Mouse (Mus musculus) cerebellum, postnatal 25 days (tissue): ENCODE data around the gene Tgm1.
A peak's percentile ranks its signal among the peaks of the same experiment; 100 is the strongest.

Source experiments
- DNase-seq, 2 experiments: peaks; one replicate each; pipeline ENCODE4 v3.0.0; 2021; ENCODE audit warnings: mixed read lengths in 2 of 2

The Tgm1 gene

DNA sequence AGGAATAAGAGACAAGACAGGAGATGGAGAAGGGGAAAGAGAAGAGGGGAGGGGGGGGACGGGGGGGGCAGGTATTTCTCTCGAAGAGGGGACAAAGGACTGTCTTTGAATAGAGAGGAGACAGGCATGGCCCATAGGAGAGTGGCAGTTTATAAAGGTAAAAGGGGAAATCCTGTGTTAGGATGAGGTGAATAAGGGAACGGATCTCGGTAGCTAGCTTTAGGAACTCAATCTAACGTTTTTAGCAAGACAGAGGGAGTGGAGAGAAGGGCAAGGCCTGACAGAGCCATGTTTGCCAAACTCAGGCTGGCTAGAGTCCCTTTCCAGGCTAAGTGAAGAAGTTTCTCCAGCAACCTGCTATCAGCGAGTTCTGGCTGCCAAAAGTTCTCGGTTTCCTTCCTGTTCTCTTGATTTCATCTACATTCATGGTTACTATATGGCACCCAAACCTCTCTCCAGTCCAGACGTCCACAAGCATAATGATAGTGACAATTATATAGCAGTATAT lies 8.8 kb upstream of the Tgm1 start:
- no peak for DNase-seq

DNA sequence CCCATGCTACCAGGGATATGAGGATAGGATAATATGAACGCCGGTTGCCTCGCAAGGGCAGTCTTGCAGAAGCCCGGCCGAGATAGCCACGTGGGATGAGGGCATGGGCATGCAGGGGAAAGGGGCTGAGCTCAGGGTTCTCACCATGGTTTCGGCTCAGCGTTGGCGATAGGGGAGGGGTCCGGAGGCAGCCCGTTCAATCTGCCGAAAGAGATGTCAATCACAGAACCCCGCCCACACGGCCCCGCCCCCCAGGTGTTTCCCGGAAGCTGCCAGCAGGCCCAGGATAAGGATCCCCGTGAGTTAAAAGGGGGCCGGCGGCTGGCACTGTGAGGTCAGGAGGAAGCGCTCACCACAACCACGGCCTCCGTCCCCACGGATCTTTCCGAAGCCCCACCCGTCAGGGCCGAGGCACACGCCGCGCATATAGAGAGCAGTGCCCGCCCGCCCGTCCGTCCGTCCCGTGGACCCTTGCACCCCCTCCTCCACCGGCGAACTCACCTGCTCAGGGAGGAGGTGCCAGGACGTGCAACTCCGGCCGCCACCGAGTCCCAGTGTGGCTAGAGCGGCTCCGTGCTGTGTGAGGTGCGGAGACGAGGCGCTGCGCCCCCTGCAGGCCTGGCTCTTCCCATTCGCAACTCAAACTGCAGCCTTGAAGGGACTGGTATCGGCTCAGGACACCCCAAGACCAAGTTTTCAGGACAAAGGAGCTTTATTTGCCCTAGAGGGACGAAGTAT lies 8.1 kb upstream of the Tgm1 start, which contains the start of gene Rabggta:
Rabggta (minus strand) TSS at position 564 of the 738 bp plus-strand sequence.
- DNase-seq = peak; percentile 96 to 97

DNA sequence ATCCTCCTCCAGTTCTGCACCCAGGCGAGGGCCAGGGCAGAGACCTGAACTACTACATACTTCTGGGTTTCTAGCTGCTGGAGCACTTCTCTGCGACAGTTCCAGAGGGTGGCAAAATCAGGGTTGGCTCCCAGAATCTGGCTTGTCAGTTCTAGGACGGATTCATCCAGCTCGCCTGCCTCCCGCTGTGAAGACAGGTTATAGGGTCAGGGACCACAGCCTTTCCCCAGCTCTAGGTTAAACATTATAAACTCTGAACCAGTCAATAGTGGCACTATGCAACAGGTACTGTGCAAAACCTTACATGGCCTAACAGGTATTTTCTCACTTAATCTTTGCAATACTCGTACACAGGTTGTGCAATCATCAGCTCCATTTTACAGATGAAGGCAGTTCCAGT lies 7.3 kb upstream of the Tgm1 start:
- peak in 1 of 2 experiments; percentile 19 for DNase-seq

DNA sequence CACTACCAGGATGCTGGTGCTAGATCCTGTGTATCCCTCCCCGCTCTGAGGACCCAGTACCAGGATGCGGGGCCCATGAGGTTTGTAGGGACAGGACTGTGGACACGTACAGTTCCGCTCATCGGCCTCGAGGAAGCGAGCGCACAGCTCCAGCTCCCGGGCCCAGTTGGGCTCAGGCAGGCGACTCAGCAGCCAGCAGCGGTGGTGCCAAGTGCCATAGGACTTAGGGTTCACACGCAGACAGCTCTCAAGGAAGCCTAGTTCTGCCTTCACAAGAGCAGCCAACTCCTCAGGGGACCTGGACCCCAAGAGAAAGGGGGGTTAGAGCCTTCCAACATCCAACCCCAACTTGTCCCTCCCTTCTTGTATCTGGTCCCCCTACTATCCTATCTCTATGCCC lies 6.9 kb upstream of the Tgm1 start:
- DNase-seq = no peak

DNA sequence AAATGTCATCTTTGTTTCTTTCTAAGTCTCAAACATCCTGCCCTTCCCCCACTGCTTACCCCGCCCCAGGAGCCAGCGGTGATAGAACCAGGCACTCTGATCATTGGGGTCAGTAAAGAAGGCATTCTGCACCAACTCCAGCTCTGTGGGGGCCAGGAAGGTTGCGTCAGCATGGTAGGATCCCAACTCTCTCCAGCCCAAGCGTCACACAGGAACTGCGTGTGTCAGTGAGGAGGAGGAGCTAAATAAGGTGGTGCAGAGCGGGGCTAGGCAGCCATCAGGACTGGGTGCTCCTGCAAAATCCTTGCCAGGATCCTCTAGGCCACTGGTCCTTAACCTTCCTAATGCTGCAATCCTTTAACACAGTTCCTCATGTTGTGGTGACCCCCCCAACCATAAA lies 6.0 kb upstream of the Tgm1 start:
- no peak for DNase-seq

DNA sequence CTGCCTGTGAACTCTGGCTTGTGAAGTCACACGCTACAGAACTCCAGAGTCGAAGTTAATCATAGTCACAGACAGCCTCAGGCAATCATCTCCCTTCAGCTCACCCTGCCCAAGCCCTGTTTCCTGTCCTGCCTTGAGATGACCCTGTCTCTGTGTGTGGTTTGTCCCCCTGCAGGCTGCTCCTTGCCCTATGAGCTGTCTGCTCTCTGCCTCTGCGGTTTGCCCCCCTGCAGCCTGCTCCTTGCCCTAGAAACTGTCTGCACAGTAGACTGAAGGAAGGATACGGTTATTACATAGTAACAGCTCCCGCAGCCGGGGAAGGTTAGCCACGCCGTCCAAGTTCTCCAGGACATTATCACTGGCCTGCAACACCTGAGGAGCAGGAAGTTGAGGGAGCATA lies 3.2 kb upstream of the Tgm1 start:
- no peak for DNase-seq

DNA sequence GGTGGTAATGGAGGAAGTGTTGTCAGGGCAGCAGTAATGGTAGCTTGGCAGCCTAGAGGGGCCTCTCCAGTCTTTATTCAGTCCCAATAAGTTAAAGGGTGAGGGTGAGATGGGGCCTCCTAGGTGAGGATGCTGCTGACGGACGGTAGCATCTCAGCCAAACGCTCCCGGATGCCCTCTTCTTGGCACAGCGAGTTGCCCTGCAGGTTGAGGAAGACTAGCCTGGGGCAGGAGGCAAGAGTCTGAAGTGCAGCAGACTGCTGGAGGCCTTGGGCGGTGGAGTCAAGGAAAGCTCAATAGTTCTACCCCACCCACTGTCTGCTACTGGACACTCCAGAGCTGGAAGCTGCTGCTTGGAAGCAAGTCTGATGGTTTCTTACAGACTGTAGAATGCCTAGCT lies 2.5 kb upstream of the Tgm1 start:
- DNase-seq = no peak

DNA sequence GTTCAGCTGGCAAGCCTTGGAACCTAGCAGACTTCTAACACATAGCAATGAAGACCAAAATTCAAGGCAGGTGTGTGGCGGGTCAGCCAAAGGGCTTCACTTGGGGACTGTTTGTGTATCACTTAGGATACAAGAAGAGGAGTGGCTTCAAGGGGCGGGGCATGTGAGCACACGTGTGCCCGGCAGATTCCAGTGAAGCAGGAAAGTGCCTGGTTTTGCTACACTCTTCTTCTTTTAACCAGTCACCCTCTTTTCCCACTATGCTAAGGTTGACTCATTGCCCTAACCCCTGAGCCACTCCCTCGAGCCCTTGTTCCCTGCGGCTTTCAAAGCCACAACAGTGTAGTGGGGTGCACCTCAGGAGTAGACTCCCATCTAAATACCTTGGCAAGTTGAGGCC lies 1.2 kb upstream of the Tgm1 start:
- no peak for DNase-seq

DNA sequence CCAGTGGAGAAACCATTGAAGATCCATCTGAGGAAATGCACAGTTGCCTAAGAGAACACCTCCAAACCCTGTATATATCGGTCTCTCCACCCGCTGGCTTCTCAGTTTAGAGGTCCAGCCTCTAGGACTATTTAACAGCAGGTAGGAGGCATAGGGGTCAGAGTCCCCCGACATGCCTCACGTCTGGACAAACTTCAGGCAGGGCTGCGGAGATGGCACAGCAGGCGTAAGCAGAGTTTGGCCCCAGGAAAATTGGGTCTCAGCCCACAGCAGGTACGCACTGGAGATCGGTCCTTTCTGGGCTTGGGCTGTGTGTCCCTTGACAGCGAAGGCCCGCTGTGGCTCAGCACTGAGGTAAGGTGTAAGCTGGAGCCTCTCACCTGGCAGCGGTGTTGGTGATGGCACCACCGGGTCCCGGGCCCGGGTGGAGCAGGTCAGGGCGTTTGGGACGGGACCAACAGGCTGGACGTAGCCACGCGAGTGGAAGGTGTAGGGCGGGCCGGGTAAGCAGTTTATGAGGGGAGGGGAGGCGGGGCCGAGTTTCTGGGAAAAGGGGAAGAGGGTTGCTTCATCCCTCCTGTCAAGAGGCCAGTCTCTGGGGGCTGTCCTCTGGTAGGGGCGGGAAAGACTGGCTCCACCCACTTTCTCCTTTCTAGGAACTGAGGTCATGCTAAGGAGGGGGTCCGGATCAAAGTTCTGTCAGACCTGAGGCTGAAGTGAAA lies 558 bp downstream of the Tgm1 start:
- no peak for DNase-seq

DNA sequence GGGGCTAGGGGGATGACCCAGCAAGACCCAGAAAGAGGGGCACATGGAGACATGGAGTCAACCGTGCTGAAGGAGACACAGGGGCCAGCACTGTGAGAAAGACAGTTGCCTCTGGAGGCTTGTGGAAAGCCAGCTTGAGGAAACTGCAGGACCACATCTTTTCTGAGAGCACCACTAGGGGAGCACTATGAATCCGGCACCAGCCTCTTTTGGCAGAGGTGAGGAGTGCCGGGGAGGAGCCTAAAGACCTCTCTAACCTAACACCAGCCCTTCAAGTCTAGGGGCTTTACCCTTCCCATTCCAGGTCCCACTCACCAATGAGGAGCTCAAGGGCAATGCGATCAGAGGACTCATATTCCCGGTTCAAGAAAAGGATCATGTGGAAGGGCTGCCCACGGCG lies 1.9 kb downstream of the Tgm1 start:
- no peak for DNase-seq

DNA sequence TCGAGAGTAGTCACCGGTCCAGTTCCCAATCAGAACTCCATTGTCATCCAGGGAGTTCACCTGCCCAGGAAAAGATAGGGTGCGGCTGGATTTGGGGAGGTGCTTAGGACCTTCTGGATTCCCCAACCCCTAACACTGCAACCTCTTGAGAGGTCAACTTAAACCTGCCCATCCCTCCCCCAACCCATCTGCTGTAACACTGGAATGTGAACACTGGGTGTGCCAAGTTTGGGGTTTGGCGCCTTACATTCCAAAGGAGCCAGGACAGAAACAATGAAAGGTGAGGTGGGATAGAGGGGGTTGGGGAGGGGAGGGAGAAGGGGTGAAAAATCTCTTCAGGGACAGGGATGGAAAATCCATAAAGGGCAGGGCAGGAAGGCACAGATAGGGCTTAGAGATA lies 4.2 kb downstream of the Tgm1 start:
- no peak for DNase-seq

DNA sequence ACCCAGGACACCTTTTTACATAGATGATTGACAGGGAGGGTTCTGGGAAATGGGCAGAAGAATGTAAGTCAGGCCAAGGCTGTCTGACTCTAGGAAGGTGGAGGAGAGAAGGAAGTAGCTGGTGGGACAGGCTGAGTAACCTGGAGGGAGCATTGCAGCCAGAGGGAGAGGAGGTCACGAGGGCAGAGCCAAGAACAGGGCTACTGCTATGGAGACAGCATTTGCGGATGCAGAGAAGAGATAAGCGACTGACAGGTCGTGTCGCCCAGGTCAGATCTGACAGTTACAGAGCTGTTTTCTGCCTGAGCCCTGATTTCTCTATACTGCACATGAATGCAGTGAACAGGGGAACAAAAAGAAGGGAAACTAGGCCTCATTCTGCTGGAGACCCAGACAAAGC lies 6.3 kb downstream of the Tgm1 start:
- DNase-seq = no peak

DNA sequence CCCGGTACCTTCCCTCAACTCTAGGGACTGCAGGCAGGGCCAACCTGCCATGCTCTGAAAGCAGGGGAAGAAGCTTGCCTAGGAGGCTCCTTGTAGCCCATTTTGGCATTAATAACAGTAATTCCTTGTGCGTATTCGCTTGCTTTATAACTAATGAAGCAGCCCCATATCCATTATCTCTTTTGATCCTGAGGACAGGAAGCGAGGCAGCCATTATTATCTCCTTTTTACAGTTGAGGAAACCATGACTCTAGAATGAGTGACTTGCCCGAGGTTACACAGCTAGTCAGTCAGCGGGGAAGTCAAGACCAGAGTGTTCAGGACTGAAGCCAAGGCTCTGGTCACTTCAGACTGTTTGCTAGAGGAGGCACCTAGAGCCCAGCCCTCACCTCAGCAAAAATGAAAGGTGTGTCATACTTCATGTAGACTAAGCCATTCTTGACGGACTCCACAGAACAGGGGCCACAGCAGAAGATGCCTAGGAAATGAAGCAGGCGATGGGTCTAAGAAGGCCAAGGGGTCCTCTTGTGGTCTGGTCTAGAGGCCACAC lies 7.6 kb downstream of the Tgm1 start:
- no peak for DNase-seq

DNA sequence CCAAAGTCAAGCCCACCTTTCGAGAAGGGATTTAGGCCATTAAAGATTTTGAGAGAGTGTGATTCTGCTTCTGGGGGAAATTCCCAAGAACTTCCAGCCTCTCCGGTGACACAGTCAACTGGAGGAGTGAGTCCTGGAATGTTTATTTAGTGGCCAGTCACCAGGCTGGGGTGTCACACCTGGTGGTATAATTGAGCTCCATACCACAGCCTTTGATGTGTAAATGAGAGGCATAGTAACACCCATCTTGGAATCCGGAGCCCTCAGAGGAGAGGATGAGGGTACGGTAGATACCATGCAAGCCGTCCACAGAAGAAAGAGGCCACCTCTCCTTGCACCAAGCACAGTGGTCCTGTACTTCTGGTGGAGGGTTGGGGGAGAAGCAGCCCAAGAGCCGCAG lies 11.0 kb downstream of the Tgm1 start:
- DNase-seq = no peak

DNA sequence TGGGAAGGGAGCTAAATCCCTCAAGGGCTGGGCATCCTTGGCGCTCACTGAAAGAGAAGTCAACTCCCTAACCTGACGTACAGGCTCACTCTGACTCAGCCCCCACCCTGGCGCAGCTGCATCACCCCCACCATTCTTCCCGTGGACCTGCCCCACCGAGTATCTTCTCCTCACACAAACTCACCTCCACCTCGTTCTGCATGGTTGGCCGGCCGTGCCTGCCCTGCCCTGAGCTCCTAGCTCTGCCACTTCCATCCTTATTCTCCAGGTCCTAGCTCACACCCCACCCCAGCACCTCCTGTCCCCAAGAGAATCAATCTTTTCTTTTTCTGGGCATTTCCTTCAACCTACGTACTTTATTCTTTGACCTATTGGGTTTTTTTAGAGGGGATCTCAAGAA lies 12.6 kb downstream of the Tgm1 start:
- DNase-seq = no peak

DNA sequence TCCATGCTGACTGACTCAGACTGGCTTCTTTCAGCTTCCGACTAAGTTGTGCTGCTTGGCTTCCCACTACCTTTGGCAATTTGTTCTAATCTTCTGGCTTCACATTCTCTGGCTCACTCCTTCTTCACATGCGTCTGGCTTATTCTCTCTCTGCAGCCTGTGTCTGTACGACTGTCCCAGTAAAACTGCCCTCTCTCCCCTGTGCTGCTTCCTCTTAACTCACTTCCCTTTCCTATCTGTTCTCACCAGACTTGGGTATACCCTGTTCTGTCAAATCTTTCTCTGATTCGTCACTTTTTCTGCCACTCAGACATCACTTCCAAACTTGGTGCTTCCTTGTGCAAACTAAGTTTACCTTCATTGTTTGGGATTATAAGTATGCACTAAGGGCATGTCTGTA lies 16.5 kb downstream of the Tgm1 start:
- no peak for DNase-seq

DNA sequence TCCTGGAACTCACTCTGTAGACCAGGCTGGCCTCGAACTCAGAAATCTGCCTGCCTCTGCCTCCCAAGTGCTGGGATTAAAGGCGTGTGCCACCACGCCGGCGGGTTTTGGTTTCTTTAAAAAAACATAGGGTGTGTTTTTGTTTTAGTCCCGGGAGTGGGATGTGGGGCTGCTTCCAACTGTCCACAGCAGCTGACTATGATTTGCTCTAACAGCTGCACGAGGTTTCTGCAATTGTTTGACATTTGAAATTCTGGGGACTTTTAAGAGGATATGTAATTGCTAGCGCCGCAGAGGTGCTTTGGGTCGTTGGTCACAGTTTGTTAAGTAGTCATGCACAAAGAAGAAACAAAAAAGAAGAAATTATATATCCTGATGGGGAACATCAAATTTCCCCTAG lies 24.3 kb downstream of the Tgm1 start:
- no peak for DNase-seq

DNA sequence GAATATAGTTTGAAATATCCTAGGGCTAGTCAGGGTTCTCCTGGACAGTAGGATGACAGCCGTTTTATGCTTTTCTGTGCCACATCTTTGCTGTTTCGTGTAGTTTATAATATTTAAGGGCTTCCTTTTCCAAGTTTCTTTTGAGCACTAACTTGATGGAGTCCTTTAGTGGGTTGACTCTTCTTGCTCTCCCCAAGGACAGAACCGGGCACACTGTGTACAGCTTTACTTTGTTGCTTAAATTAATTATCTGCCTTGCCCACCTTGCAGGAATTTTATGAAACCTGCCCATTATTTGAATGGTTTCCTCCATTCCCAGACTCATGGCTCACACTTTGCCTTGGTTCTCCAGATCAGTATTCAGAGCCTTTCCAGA lies 31.6 kb downstream of the Tgm1 start:
- DNase-seq = no peak

DNA sequence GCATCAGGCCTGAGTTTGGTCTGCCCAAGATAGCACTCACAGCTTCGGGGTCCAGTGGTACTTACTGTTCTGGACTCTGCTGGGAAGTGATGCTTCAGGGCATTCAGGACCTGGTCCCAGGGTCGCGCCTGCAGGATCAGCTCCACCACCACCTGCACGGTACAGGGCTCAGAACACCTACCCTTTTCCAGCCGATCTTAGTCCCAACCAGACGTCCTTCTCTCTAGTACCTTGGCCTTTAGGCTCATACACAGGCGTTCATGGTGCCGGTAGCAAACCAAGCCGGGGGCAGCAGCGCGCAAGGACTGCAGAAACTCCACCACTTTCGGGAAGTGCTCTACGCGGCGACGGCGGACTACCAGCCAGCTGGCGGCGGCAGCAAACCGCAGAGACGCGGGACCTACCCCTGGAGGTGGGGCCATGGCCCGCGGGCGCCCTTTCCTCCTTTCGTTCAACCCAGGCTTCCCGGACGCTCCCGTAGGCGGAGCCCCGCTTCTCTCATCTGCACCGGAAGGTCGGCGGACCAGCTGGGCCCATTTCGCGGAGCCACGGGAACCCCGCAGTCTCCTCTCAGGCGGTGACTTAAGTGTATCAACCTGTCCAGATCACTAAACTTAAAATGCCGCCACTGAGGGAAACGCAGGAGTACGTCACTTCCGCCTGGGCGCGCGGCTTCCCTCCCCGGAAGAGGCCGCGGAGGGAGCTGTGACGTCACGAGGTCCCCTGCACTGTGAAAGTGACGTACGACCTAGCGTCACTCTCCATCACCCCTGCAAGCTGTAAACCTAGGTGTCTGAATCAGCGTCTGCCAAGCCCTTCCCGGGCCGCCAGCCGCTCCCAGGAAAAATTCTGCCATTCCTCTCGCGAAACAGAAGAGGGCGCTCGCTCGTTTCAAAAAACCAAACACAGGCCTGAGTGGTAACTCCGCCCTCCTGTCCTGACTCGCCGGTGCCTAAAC lies 32.3 kb downstream of the Tgm1 start, which contains the start of gene Tinf2:
Tinf2 (minus strand) TSS at position 661 of the 958 bp plus-strand sequence.
- DNase-seq = peak; percentile 95 to 97

DNA sequence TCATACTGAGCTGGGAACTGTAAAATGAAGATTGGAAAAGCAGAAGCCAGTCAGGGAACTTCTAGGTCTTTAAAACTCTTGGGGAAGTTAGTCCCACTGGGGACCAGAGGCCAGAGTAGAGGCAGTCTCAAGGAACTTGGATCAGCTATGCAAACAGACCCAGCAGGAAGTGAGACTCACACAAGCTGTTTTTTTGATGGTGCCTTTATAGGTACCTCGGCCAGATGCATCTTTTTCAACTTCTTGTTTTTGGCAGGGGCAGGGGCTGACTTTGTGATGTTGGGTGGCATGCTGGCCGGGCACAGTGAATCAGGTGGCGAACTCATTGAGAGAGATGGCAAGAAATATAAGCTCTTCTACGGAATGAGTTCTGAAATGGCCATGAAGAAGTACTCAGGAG lies 36.1 kb downstream of the Tgm1 start:
- DNase-seq = no peak

DNA sequence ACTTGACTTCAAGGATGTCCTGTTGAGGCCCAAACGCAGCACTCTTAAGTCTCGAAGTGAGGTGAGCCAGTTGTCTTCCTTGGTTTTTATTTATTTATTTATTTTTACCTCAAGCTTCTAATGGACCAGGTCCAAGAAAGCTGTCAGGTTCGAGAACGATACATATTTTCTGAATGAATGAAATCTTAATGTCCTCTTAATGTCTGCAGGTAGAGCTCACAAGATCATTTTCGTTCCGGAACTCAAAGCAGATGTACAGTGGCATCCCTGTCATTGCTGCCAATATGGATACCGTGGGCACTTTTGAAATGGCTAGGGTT lies 41.0 kb downstream of the Tgm1 start:
- DNase-seq = no peak

DNA sequence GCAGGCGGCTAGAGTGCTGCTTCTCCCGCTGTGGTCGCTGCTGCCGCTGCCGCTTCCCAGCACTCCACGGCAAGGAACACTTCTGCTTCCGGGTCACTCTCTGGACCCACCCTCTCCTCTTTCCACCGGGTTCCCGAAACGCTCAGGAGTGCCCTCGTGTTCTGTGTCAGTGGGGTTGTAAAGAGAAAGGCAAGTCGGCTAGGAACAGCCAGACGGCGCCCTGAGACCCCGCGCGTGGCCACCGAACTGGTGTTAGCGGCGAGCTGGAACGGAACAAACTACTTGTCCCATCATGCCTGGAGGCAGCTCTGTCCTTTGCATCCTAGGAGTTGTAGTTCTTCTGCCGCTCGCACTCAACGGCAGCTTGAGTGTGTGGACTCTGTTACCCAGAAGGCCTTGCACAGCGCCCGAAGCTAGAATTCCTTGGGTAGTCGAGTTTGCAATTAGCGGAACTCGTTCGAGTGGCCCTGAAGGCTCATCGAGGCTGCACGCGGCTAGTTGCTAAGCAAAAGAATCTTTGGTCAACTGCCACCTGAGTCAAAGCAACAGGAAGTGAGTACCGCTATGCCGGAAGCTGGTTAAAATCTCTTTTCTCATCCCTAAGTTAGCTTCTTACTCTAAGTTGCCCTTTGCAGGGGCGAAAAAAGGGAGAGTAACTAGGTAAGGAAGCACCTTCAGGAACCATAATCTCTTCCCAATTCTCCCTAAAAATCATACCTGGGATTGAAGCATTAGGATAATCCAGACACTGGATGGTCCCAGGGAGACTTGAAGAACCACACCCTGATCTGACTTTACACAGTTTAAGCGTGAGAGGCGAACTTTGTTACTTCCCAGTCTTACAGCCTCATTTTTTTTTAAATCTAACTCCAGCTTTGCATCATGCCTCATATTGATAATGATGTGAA lies 41.6 kb downstream of the Tgm1 start, which contains the start of the genes Gmpr2 and Nedd8:
Gmpr2 (plus strand) TSS at position 109 of the 908 bp plus-strand sequence.
Nedd8 (minus strand) TSS at position 292 of the 908 bp plus-strand sequence.
- DNase-seq = peak; percentile 89 to 91
